8 mouse cellular contexts compared by ENCODE assay signal in genomic region chr6:115037103-115038094, GRCm38 (mm10). TPM values are rescaled to one million over a fixed set of nuclear protein-coding genes. Genes with fewer than 3 reads are reported as not detected.
DNase-seq lines count a peak whose midpoint lies in the region; ATAC-seq lines count a peak whose summit lies in the region.

Gene Tamm41 (minus strand): TSS chr6:115037876.

- H3K36me3 ChIP-seq in intestine, embryonic 15.5 days = peaks cover 5% of the 10 kb centered on the region; the same call in 1 of the 2 replicates
- H3K36me3 ChIP-seq in midbrain, embryonic 10.5 days = peaks cover 30% of the 10 kb centered on the region

- H3K4me1 ChIP-seq in intestine, embryonic 15.5 days (replicated peaks) = peaks cover 12% of the 10 kb centered on the region
- peaks cover 16% of the 10 kb centered on the region for H3K4me1 ChIP-seq in midbrain, embryonic 10.5 days

- H3K9me3 ChIP-seq in intestine, embryonic 15.5 days = no peaks in the 10 kb centered on the region
- no peaks in the 10 kb centered on the region for H3K9me3 ChIP-seq in midbrain, embryonic 10.5 days (replicated peaks)

- H3K9ac ChIP-seq in intestine, embryonic 15.5 days = peak within 1 kb of the TSS; percentile 83

- H3K27ac ChIP-seq in intestine, embryonic 15.5 days = 0 out of 2 replicates have a peak within 1 kb of the TSS, but pooled peaks have one; percentile 2
- H3K27ac ChIP-seq in midbrain, embryonic 10.5 days (replicated peaks) = peak within 1 kb of the TSS; percentile 88

- peak; percentile 95 for ATAC-seq in intestine, embryonic 15.5 days

- no peaks in the 10 kb centered on the region for H3K27me3 ChIP-seq in intestine, embryonic 15.5 days (replicated peaks)
- no peaks in the 10 kb centered on the region for H3K27me3 ChIP-seq in midbrain, embryonic 10.5 days (ENCODE audit: low read depth, poor library complexity, severe bottlenecking)

- H3K4me2 ChIP-seq in intestine, embryonic 15.5 days (replicated peaks) = peak within 1 kb of the TSS; percentile 69

- WGBS in intestine, embryonic 15.5 days = 1% methylated on average over 57 of the region's 57 CpGs
- 2% methylated on average over 57 of the region's 57 CpGs for WGBS in midbrain, embryonic 10.5 days

- H3K4me3 ChIP-seq in intestine, embryonic 15.5 days (replicated peaks) = peak within 1 kb of the TSS; percentile 95
- peak within 1 kb of the TSS; percentile 86 for H3K4me3 ChIP-seq in midbrain, embryonic 10.5 days

- DNase-seq in adrenal gland, postnatal 14 days = peak; percentile 94
- peak; percentile 87 for DNase-seq in embryo, embryonic 9.5 days (ENCODE audit: extremely low spot score)
- DNase-seq in gastrocnemius, postnatal 4 days (ENCODE audit: low spot score in 2 of 2) = peak; percentile 78 to 87
- DNase-seq in left cerebral cortex, postnatal 36 days (ENCODE audit: low spot score in 2 of 2) = peak; percentile 85 to 86
- DNase-seq in midbrain, embryonic 10.5 days (ENCODE audit: low spot score) = peak; percentile 85
- peak; percentile 73 to 79 for DNase-seq in right cerebral cortex, postnatal 36 days (ENCODE audit: low spot score in 2 of 2)
- peak; percentile 80 for DNase-seq in yolk sac, embryonic 10.5 days (ENCODE audit: low spot score)

- intact Hi-C loops in left cerebral cortex, postnatal 36 days (cut with DNase I) = no loop called here

RNA-seq across cellular contexts. Expression of gene Tamm41, which starts in this region (rescaled TPM):
- total RNA-seq in adrenal gland, postnatal 14 days (2021) = 23.2 and 27.1 TPM in 2 replicates
- total RNA-seq in gastrocnemius, postnatal 4 days (2021) = 10 to 100 TPM; 20.2 to 22.2 TPM
- polyA plus RNA-seq in intestine, embryonic 15.5 days (2015; fragmentation: Nextera tagmentation; extraction: Ambion mirVana) = 60.1 and 61.6 TPM in 2 replicates
- total RNA-seq in left cerebral cortex, postnatal 36 days (2021) = 10 to 100 TPM; 19.0 to 19.7 TPM
- 85.6 and 100 TPM in 2 replicates for polyA plus RNA-seq in midbrain, embryonic 10.5 days (2016; fragmentation: Nextera tagmentation; extraction: Ambion mirVana)

Comparison
In these comparisons a context has a peak if more than half of its experiments do, and no peak if none do; other contexts are left out.
1. Peak in every context shown above with its lines: DNase-seq, ATAC-seq, H3K4me3 ChIP-seq and H3K27ac ChIP-seq.